Mouse (Mus musculus): ENCODE results near the gene Jmjd1c.

Jmjd1c gene

GRCm38 (mm10) chr10:67194046-67194445, 98.1 kb downstream of the Jmjd1c start:
- DNase-seq: no peak

- no peak for DNase-seq
These were observed 99.7 kb downstream of the Jmjd1c start for GRCm38 (mm10) chr10:67195671-67196070.

GRCm38 (mm10) chr10:67197186-67197585, 101.3 kb downstream of the Jmjd1c start:
- no peak for DNase-seq

GRCm38 (mm10) chr10:67197829-67198228, 101.9 kb downstream of the Jmjd1c start:
- no peak for DNase-seq

DNA sequence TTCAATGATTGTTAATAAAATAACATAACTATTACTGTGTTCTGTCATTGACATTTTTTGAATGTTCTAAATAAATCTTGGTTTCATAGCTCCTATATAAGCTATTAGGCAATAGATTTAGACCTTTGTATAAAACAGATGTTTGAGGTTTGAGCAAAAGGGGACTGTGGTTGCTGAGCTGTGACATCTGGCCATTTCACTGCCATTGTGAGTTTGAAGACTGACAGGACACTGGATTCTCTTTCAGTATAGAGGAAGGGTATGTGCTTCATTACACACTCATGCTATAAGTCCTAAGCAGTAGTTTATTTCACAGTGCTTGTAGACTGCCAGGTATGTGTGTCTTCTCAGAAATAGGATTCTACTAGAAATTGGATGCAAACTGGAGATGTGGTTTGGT, 105.8 kb downstream of the Jmjd1c start:
- DNase-seq: no peak

DNA sequence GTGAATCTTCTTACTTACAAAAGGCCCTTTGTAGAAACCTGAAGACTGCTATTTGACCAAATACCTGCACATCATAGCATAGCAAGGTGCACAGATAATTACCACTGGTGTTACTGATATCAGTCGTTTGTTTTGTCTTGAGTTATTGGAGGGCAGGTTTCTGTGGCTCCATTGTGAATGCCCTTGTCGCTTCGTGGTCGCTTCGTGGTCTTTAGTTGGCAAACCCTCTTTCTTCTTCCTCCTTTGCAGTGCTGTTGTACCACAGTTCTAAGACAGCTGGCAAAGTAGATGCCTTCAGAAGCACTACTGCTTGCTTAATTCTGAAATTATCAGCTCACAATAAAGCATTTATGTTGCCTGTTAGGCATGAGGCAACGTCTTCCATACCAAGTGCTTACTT, 106.5 kb downstream of the Jmjd1c start:
- no peak for DNase-seq

- no peak for DNase-seq
These were observed 108.9 kb downstream of the Jmjd1c start for GRCm38 (mm10) chr10:67204652-67205407.

GRCm38 (mm10) chr10:67207931-67208330, 112.0 kb downstream of the Jmjd1c start:
- DNase-seq: no peak

- DNase-seq: no peak
These were observed 114.2 kb downstream of the Jmjd1c start for GRCm38 (mm10) chr10:67209916-67210675.

DNA sequence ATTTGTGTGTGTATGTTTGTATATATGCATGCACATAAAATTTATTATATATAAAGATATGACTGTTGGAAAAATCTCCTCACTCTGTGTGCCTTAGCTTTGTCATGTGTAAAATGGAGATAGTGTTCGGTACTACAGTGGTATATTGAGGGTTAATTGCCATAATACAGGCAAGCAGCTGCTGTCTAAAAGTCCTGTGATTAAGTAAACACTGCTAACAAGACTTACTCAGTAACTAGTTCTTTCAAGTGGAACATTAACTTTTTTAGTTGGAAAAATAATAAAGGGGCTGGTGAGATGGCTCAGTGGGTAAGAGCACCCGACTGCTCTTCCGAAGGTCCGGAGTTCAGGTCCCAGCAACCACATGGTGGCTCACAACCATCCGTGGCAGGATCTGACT, 116.1 kb downstream of the Jmjd1c start:
- no peak for DNase-seq

DNA sequence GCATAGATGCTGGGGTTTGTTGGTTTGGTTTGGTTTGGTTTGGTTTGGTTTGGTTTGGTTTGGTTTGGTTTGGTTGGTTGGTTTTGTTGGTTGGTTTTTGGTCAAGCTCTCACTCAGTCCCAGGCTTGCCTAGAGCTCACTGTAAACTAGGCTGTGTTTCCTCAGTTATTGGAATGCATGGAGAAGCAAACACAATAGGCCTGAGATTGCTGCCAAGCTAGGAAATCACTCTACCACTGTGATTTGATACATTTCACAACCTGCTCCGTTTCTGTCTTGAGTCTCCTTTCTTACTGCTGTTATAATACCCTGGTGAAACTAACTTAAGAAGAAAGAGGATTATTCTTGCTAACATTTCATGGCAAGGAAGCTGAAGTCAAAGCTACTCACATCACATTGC, 117.8 kb downstream of the Jmjd1c start:
- DNase-seq: no peak

DNA sequence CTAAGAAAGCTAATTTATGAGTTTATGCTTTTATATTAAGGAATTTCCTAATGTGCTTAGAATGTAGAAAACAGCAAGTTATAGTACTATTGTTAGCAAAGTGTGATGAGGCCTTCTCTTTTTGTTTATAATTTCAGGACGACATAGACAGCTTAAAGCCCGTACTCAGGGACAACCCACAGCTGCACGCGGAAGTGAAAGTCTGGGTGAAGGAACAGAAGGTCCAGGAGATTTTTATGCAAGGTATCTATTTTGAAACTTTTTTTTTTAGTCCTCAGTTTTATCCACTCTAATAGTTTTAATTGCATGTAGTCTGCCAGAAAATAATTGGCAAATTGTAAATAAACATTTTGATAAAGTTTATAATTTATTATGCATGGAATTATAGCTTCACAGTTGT, 119.2 kb downstream of the Jmjd1c start:
- no peak for DNase-seq

DNA sequence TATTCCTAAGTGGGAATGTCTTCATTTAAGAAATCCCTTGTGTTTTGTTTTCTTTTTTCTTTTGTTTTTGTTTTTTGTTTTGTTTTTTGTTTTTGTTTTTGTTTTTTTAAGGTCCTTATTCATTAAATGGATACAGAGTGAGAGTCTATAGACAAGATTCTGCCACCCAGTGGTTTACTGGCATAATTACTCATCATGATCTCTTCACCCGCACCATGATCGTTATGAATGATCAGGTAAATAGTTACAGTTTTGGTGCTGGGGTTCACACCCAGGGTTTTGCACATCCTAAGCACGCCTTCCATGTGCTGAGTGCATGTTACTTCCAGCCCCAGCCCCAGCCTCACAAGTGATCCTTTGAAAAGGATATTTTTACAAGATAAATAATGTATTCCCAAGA, 120.9 kb downstream of the Jmjd1c start:
- DNase-seq: no peak

GRCm38 (mm10) chr10:67218873-67219565, 123.1 kb downstream of the Jmjd1c start:
- no peak for DNase-seq

DNA sequence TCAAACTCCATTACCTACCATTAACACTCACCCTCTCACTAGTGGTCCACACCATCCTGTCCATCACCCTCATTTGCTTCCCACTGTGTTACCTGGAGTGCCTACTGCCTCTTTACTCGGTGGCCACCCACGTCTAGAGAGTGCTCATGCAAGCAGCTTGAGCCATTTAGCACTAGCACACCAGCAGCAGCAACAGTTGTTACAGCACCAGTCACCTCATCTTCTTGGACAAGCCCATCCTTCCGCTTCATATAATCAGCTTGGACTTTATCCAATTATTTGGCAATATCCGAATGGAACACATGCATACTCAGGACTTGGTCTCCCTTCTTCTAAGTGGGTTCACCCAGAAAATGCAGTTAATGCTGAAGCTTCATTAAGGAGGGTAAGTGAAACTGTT, 124.3 kb downstream of the Jmjd1c start:
- no peak for DNase-seq

DNA sequence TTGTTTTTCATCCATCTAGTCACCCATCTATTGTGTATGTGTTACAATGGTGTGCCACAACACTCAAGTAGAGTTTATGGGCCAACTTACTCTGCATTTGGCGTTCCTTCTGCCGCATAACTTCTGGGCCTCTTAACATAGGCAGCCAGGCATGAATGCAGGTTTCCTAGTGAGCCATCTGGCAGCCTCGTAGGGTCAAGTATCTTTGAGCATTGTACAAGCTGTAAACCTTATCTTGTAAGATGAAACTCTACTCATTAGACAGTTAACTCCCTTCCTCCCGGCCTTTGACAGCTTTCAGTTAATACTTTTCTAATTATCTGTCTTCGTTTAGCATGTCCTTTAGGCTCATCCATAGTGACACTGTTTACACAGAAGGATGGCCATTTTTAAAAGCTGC, 125.4 kb downstream of the Jmjd1c start:
- no peak for DNase-seq

DNA sequence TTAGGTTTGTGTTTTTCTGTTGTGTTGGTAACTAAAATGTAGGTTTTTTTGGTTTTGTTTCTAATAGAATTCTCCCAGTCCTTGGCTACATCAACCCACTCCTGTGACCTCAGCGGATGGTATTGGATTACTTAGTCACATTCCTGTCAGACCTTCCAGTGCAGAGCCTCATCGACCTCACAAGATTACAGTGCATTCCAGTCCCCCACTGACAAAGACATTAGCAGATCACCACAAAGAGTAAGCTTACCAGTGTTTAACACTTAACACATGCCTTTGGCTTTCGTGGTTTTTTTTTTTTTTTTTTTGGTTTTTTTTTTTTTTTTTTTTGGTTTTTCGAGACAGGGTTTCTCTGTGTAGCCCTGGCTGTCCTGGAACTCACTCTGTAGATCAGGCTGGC, 128.0 kb downstream of the Jmjd1c start:
- DNase-seq: no peak

DNA sequence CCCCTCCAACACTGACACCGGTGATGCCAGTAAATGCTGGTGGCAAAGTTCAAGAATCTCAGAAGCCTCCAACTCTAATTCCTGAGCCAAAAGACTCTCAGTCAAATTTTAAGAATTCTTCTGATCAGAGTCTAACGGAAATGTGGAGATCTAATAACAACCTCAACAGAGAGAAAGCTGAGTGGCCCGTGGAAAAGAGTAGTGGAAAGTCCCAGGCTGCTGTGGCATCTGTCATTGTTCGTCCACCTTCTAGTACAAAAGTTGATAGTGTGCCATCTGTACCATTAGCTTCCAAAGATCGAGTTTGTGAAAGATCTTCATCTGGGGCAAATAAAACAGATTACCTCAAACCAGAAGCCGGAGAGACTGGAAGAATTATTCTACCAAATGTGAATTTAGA, 129.6 kb downstream of the Jmjd1c start:
- DNase-seq: no peak

DNA sequence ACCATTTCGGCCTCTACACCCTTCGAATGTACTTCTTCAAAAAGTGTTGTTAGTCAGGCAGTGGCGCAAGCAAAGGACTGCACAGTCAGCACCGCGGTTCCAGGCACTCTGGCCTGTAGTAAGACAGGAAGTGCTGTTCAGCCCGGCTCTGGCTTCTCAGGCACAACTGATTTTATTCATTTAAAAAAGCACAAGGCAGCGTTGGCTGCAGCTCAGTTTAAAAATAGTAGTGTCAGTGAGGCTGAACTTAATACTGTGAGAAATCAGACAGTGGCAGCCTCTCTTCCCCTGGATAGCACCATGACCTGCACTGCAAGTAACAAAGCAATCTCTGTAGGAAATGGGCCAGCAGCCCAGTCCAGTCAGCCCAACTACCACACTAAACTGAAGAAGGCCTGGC, 130.2 kb downstream of the Jmjd1c start:
- DNase-seq: peak; percentile 52

GRCm38 (mm10) chr10:67226543-67226942, 130.6 kb downstream of the Jmjd1c start:
- no peak for DNase-seq

GRCm38 (mm10) chr10:67230439-67230838, 134.5 kb downstream of the Jmjd1c start:
- no peak for DNase-seq

GRCm38 (mm10) chr10:67247145-67247544, 151.2 kb downstream of the Jmjd1c start:
- DNase-seq: no peak

- no peak for DNase-seq
These were observed 153.6 kb downstream of the Jmjd1c start for GRCm38 (mm10) chr10:67249486-67249885.

GRCm38 (mm10) chr10:67250846-67251245, 154.9 kb downstream of the Jmjd1c start:
- no peak for DNase-seq
